Mouse (Mus musculus) spleen, embryonic (tissue): ENCODE measurements around the gene Vcan.

Experiments used
- CTCF ChIA-PET: fragments of 350-600 bp; sonication (Branson Sonifier 250); formaldehyde crosslinking; loops from one replicate; lab custom pipeline; 2022; lab: Charles Lee

Gene Vcan

DNA sequence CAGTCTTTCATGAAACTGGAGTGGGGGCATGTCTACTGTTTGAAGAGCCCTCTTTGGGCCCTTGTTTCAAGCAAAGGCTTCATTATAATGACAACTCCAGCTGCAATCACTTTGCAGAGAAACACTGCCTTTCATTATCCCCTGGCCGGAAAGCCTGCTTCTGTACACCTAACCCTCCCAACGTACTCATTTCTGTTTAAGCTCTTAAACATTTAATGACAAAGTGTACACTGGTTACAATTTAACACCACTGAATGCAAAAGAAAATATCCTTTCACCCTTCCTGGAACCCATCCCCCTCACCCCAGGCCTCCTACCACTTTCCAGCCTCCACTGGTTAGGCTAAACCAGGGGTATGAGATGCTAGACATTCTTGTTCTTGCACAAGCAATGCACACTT, 15.8 kb downstream of the Vcan start:
- CTCF ChIA-PET = no interaction called here

- CTCF ChIA-PET = no interaction called here
Measured at GRCm38 (mm10) chr13:89720497-89720896, 21.8 kb downstream of the Vcan start.

GRCm38 (mm10) chr13:89709497-89710201, 32.7 kb downstream of the Vcan start:
- CTCF ChIA-PET = no interaction called here

GRCm38 (mm10) chr13:89708151-89708927, 34.0 kb downstream of the Vcan start:
- CTCF ChIA-PET = no interaction called here

DNA sequence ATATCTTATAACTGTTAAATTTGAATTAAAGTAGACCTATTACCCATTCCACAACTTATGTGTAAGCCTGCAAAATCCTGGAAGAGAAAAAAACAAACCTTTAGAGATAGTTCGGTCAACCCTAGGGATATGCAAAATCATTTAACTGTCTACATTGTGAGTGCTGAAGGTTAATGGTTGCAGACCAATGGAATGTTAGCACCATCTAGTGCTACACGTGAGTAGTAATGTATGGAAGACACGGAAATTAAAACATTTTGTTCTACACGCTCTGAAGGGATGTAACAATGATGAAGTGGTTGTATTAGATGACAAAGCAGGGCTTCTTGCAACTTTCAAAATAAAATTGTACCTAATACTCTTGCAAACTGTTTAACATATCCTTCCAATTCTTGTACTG, 39.9 kb downstream of the Vcan start:
- CTCF ChIA-PET = no interaction called here

GRCm38 (mm10) chr13:89699998-89700555, 42.2 kb downstream of the Vcan start:
- CTCF ChIA-PET = no interaction called here

- CTCF ChIA-PET = no interaction called here
Measured at GRCm38 (mm10) chr13:89692597-89692996, 49.7 kb downstream of the Vcan start.

GRCm38 (mm10) chr13:89683490-89683889, 58.8 kb downstream of the Vcan start:
- CTCF ChIA-PET = no interaction called here

- CTCF ChIA-PET = no interaction called here
Measured at GRCm38 (mm10) chr13:89682254-89682653, 60.1 kb downstream of the Vcan start.

DNA sequence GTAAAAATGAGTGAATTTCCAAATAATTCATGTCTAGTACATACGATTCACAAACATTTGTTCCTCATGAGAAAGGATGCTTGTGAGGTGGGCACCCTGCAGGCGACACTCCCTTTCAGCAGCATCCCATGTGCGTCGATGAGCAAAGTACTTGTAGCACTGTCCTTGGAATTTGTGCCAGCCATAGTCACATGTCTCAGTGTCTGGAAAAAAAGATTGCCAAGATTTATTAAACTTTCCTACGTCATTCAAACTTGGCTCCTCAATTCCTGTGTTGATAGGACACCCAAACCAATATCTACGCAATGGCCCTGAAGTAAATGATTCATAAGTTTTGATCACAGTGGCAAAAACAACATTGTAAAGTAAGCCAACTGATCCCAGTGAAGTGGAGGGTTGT, 62.6 kb downstream of the Vcan start:
- CTCF ChIA-PET = no interaction called here

DNA sequence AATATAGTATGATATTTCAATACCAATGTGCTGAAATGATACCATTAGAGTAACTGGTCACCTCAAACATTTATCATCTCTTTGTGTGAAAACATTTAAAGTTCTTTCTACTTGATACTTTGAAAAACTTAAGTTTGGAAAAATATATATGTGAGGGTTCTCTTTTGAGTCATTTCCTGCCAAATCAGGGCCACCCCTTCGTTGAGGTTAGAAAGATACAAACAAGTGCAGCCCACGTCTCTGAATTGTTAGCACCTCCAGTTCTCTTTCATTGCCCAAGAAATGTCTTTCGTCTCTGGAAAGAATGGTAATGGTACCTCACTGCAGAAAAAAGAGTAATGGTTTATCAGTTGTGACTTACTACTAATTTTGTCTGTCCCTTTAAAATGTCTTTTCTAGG, 71.8 kb downstream of the Vcan start:
- CTCF ChIA-PET = no interaction called here

DNA sequence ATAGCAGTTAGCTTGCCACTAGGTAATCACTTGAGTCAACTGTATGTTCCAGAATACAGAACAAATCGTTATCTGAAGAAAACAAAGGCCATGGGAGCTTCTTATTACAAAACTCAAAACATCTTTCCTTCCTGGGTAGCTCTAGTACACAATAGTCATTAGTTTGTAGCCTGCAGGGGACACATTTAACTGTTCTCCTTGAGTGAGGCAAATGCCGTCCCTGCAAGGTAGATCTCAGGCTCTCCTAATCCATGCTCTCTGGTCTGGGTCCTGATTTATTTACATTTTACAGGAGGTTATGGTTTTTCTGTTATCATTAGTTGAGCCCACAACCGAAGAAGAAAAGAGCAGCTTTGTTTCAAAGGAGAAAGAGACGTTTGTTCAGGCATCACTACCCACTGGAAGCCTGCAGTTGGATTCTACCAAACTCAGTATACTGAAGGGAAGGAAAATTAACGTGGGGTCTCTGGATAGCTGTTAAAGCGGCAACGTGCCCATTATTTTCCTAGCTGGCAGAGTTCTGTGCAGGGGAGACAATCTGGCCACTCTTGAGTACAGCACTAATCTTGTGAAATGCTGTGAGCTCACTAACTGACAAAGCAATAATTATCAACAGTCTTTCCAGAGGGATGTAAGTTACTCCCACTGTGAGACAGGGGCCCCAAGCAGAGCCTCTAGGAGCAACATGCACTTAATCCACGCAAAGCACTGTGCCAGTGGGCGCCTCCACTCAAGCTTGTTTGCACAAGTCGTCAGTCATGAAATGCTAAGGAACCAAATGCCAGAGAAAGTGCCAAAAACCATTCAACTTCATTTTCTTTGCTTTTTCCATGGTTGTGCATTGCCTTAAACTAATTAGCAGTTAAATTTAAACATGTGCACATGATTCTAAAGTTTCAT, 73.1 kb downstream of the Vcan start:
- CTCF ChIA-PET = no interaction called here

- CTCF ChIA-PET = no interaction called here
Measured at GRCm38 (mm10) chr13:89668069-89668468, 74.2 kb downstream of the Vcan start.

DNA sequence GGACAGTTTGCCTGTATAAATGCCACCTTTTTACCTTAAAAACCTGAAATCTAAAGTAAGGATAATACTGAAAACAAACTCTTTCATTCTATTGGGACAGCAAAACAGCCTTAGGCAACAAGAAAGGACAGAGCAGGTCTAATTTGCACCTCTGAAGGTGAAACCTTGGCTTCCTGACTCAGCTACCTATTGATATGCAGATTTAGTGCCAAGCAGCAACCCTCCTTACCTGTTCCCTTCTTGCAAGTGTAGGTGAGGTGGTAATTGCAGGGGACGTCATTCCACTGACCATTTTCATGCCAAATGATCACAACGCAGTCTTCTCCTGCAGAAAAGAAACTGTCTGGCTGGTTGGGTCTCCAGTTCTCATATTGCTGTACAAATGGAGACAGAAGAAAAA, 80.6 kb downstream of the Vcan start:
- CTCF ChIA-PET = no interaction called here

DNA sequence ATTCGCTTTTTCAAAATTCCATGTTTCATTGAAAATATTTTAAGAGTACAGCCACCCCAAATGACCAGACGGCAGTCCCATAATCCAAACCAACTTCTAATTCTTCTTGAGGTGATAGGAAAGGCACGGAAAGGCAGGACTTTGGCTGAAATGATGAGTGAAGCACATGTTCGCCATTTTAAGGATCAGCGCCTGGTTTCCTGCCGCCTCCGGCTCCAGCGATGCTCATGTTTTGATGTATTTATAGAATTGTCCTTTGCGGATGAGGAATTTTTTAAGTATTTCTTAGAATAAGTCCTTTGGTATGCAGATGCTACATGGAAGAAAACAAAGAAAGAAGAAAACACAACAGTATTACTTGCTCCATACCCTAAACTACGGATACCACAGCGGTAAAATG, 85.3 kb downstream of the Vcan start:
- CTCF ChIA-PET = no interaction called here

GRCm38 (mm10) chr13:89653279-89653678, 89.0 kb downstream of the Vcan start:
- CTCF ChIA-PET = no interaction called here

DNA sequence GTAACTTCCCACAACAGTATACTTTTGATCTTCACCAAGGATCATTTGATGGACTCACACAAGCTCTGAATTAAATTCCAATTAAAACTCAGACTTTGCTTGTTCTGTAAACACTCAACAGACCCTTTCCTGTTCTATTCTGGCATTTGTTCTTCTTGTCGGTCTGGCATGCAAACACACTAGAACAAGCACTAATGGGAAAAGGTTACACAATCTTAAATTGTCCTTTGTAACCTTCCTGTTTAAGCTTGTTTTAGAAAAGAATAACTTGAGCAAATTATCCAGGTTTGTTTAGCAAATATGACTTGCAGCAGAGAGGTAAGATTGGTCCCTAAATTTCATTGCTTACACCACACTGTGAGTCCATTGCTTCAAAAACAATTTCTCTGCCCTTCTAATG, 89.5 kb downstream of the Vcan start:
- CTCF ChIA-PET = no interaction called here

- CTCF ChIA-PET = no interaction called here
Measured at GRCm38 (mm10) chr13:89645589-89645988, 96.7 kb downstream of the Vcan start.

DNA sequence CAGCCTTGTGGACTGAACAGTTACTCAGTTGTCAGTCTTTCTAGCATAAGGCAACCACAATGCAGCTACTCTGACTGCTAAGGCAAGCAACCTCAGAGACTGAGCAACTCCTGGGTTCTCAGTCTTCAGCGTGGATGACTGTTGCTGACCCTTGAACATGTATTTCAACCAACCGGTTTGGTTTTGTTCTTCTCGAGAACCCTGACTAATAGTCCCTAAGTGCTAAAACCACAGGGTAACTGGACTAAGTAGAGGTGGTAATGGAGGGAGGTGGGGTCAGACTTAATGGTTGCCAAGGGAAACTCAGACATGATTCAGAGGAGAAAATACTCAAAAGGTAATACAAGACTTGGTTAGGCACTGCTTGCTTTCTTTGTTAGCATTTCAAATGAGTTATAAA, 105.3 kb downstream of the Vcan start:
- CTCF ChIA-PET = no interaction called here

DNA sequence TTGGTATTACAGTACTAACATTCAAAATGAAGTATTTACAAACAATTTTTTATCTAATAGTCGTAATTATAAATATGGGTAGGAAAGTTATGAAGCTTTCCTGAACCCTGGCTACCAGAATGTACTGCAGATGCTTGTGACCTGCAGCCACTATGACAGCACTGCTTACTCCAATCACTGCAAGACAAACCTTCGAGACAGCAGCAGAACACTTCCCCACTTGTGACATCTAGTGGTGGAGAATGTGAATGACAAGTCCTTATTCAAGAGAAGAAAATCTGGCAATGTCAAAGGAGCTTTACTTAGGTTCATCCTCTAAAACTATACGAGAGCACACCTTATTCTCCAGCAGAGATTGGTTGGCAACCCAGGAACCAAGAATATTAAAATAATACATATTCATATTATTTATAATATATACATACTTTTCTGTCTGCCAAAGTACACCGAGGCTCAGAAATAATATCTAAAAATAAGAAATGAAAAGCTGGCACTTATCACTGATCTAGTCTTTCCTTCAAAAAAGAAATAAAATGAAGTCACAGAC, 108.1 kb downstream of the Vcan start:
- CTCF ChIA-PET = no interaction called here

- CTCF ChIA-PET = no interaction called here
Measured at GRCm38 (mm10) chr13:89619064-89619463, 123.2 kb downstream of the Vcan start.

- CTCF ChIA-PET = no interaction called here
Measured at GRCm38 (mm10) chr13:89607399-89607798, 134.9 kb downstream of the Vcan start.
